Mouse (Mus musculus) midbrain, embryonic 14.5 days (tissue): Measurements from ENCODE around the gene Sobp. TPM values are rescaled to one million over a fixed set of nuclear protein-coding genes. Genes with fewer than 3 reads are reported as not detected.

Experiments used
- ATAC-seq: fragments of 200-750 bp; cut with Nextera tagmentation; 2 replicates; pipeline ENCODE4 v1.8.0; 2017; ENCODE audit warnings: moderate number of reproducible peaks, moderate library complexity; ENCODE audit not compliant: low FRiP score, low TSS enrichment
- DNase-seq: peaks from one replicate; pipeline ENCODE4 v3.0.0-alpha.2; 2015
- H3K27ac ChIP-seq: fragments of 300-500 bp; sonication (generic); replicated peaks from 2 replicates; pipeline ENCODE4 v1.5.1; 2014; ENCODE audit warnings: mild to moderate bottlenecking, low read depth, low read length, moderate library complexity
- H3K27me3 ChIP-seq: fragments of 300-500 bp; sonication (generic); 2 replicates; pipeline ENCODE4 v1.6.1; 2014; ENCODE audit warnings: low read length, control low read depth, mixed read lengths; ENCODE audit not compliant: control insufficient read depth, insufficient read depth
- H3K36me3 ChIP-seq: fragments of 300-500 bp; sonication (generic); 2 replicates; pipeline ENCODE4 v1.6.1; 2014; ENCODE audit warnings: low read length, control low read depth; ENCODE audit not compliant: control insufficient read depth, insufficient read depth
- H3K4me1 ChIP-seq: fragments of 300-500 bp; sonication (generic); 2 replicates; pipeline ENCODE4 v1.6.1; 2014; ENCODE audit warnings: mild to moderate bottlenecking, antibody characterized with exemption, low read length, control low read depth; ENCODE audit not compliant: control insufficient read depth, insufficient read depth
- H3K4me2 ChIP-seq: fragments of 300-500 bp; sonication (generic); 2 replicates; pipeline ENCODE4 v1.6.1; 2014; ENCODE audit warnings: mild to moderate bottlenecking, low read length, moderate library complexity
- H3K4me3 ChIP-seq: fragments of 300-500 bp; sonication (generic); replicated peaks from 2 replicates; pipeline ENCODE4 v1.5.1; 2014; ENCODE audit warnings: low read depth, low read length
- H3K9ac ChIP-seq: fragments of 300-500 bp; sonication (generic); replicated peaks from 2 replicates; pipeline ENCODE4 v1.6.1; 2014; ENCODE audit warnings: mild to moderate bottlenecking, low read length, moderate library complexity
- H3K9me3 ChIP-seq: fragments of 300-500 bp; sonication (generic); 2 replicates; pipeline ENCODE4 v1.6.1; 2016; ENCODE audit warnings: low read length, control low read depth, mixed read lengths; ENCODE audit not compliant: control insufficient read depth
- WGBS: fragments of 180-500 bp; shearing (Covaris S2); extraction: QIAGEN DNeasy Blood & Tissue Kit; methylation state at CpG from one replicate; pipeline ENCODE4 v1.1.7; 2014; 5-methylcytosine and 5-hydroxymethylcytosine counted together
- polyA plus RNA-seq: library from polyadenylated mRNA; unstranded; fragments of >200 nt; fragmentation: Nextera tagmentation; extraction: Ambion mirVana; gene quantifications from 2 replicates; pipeline ENCODE4 v1.2.1, GENCODE M21; 2014

The Sobp gene
- polyA plus RNA-seq, 1 experiment from 2014 or later, result 21.2 TPM

- Histone ChIP-seq H3K27me3 (no peaks in the 10 kb centered on the region), H3K27ac (no peak overlapping the region), H3K9ac (no peak overlapping the region), H3K9me3 (no peaks in the 10 kb centered on the region), H3K4me2 (no peak overlapping the region), H3K4me3 (no peak overlapping the region), H3K4me1 (peaks cover under 1% of the 10 kb centered on the region; the same call in 1 of the 2 replicates), H3K36me3 (0 out of 2 replicates have a peak, but pooled peaks cover 4% of the 10 kb centered on the region)
- 89% methylated on average over 11 of the region's 11 CpGs for WGBS
- ATAC-seq (no peak), DNase-seq (no peak)
Measured at GRCm38 (mm10) chr10:43148456-43148855, 25.9 kb downstream of the Sobp start.

DNA sequence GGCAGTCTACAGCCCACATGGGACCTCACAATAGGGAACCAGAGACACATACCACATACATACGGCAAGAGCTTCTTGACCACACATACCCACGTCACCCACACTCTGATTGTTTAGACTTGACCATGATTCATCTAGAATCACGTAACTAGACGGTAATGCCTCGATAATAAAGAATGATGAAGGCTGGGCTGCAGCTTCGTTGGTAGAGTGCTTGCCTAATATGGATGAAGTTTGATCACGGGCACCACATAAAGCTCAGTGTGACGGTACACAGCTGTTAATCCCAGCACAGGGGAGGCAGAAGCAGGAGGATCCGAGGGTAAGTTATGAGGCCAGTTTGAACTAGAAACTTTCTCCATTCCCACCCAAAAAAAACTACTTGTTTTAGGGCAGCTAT lies 31.2 kb downstream of the Sobp start:
- ATAC-seq (no peak), DNase-seq (no peak)
- Histone ChIP-seq H3K36me3 (no peaks in the 10 kb centered on the region), H3K9me3 (no peaks in the 10 kb centered on the region), H3K4me2 (no peak overlapping the region), H3K4me1 (no peaks in the 10 kb centered on the region), H3K9ac (no peak overlapping the region), H3K4me3 (no peak overlapping the region), H3K27ac (no peak overlapping the region), H3K27me3 (no peaks in the 10 kb centered on the region)
- WGBS, result 95% methylated on average over 9 of the region's 9 CpGs

DNA sequence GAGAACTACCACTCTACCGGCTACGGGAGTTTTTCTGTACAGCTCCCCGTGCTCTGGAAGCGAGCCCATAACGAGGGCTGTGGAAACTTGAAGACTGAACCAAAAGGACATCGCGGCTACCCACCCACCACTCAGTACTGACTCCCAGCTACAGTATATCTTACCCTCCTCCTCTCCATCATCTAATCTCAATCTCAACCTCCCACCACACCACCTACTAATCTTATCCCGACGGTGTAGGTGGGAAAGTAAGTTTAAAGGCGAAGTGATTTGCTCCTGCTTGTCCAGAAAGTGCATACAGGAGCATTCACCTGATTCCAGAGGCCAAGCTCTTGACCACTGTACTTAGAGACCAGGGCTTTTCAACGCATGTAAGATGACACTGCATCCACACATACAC lies 40.3 kb downstream of the Sobp start:
- WGBS, result 94% methylated on average over 11 of the region's 11 CpGs

DNA sequence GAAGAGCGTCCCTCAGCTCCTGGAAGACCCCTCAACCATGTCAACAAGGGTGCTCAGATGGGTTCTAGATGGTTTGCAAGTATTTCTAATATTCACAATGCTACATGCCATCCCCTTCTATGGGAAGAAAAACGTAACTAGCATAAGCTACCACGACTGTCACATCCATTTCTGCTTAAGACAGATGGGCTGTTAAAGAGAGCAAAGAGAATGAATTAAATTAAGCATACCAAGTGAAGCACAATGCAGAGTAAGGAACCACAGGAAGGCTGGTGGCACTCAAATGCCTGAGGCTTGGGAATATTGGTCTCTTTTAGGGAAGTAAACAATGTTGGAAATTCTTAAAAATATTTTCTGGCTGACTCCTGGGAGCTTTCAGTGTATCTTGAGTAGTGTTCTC lies 45.6 kb downstream of the Sobp start:
- Histone ChIP-seq H3K4me2 (no peak overlapping the region), H3K36me3 (peaks cover 18% of the 10 kb centered on the region), H3K4me1 (peaks cover 14% of the 10 kb centered on the region; the same call in 1 of the 2 replicates), H3K9me3 (no peaks in the 10 kb centered on the region), H3K27me3 (no peaks in the 10 kb centered on the region), H3K4me3 (no peak overlapping the region), H3K9ac (no peak overlapping the region), H3K27ac (no peak overlapping the region)
- WGBS, result 57% methylated on average over 3 of the region's 3 CpGs
- ATAC-seq (no peak), DNase-seq (no peak)

More for the DNA sequence above, 40.3 kb downstream of the Sobp start:
- Histone ChIP-seq H3K4me3 (no peak overlapping the region), H3K9me3 (0 out of 2 replicates have a peak, but pooled peaks cover 4% of the 10 kb centered on the region), H3K9ac (no peak overlapping the region), H3K27me3 (no peaks in the 10 kb centered on the region), H3K4me1 (0 out of 2 replicates have a peak, but pooled peaks cover 3% of the 10 kb centered on the region), H3K36me3 (peaks cover 9% of the 10 kb centered on the region), H3K4me2 (no peak overlapping the region), H3K27ac (no peak overlapping the region)
- ATAC-seq (no peak), DNase-seq (no peak)

DNA sequence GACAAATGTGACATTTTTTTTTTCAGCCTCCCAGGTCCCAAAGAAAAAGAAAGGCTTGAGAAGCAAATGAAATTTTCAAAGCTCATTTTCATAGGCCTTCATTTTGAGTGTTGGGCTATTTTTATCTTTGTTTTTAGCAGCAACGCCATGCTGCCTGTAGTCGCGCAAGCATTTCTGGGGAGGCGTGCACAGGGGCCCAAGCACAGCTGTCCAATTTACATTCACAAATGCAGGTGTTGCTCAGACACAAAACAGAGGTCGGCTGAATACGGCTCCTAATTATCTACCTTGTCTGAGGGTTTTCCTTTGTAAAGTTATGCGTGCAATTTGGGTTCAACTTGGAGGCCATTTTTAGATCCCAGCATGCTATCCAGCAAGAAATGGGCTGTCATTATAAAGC lies 49.8 kb downstream of the Sobp start:
- Histone ChIP-seq H3K4me2 (no peak overlapping the region), H3K4me3 (no peak overlapping the region), H3K9ac (no peak overlapping the region), H3K36me3 (peaks cover 17% of the 10 kb centered on the region), H3K27ac (no peak overlapping the region), H3K9me3 (no peaks in the 10 kb centered on the region), H3K4me1 (peaks cover 14% of the 10 kb centered on the region; the same call in 1 of the 2 replicates), H3K27me3 (no peaks in the 10 kb centered on the region)
- 80% methylated on average over 7 of the region's 7 CpGs for WGBS
- no peak for DNase-seq
- ATAC-seq, result no peak

DNA sequence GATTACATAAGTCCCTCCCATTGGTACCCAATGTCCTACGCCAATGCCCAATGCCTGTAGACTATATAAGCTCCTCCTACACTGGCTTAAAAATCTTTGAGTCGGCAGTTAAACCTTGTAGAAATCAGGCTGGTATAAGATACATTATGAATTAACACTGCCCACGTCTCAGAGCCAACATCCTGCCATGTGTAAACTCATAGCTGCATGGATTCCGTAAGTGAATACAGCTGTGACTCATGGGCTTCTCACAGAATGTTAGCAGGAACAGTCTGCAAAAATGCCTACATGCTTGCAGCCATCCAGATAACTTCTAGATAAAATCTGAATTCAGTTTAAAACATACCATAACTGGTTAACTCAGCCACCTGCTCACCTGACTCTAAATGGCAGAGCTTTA lies 50.2 kb downstream of the Sobp start:
- no peak for ATAC-seq
- Histone ChIP-seq H3K4me1 (peaks cover 14% of the 10 kb centered on the region; the same call in 1 of the 2 replicates), H3K36me3 (peaks cover 16% of the 10 kb centered on the region)

DNA sequence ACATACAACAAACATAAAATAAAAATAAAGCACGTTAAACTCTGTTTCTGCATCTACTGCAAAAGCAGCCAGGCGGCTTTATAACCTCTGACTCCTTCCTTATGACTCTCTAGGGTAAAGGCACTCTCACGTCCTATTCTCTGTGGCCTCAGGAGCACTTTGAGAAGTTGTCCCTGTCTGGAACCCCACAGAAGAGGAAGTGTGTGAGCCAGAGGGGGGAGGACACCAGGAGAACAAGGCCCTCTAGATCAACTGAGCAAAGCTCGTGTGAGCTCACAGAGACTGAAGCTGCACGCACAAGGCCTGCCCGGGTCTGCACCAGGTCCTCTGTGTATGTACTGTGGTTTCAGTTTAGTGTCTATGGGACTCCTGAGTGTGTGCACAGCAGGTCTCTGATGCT lies 50.9 kb downstream of the Sobp start:
- Histone ChIP-seq H3K9me3 (no peaks in the 10 kb centered on the region), H3K27me3 (no peaks in the 10 kb centered on the region), H3K4me2 (no peak overlapping the region), H3K36me3 (peaks cover 16% of the 10 kb centered on the region), H3K4me1 (peaks cover 11% of the 10 kb centered on the region; the same call in 1 of the 2 replicates), H3K9ac (no peak overlapping the region), H3K27ac (no peak overlapping the region), H3K4me3 (no peak overlapping the region)
- ATAC-seq, result no peak
- DNase-seq, result no peak
- 91% methylated on average over 6 of the region's 6 CpGs for WGBS

More for the DNA sequence above, 50.2 kb downstream of the Sobp start:
- WGBS, result 90% methylated on average over 4 of the region's 4 CpGs
- Histone ChIP-seq H3K9ac (no peak overlapping the region), H3K4me3 (no peak overlapping the region), H3K9me3 (no peaks in the 10 kb centered on the region), H3K27me3 (no peaks in the 10 kb centered on the region), H3K4me2 (no peak overlapping the region), H3K27ac (no peak overlapping the region)
- DNase-seq, result no peak

GRCm38 (mm10) chr10:43120688-43121450 lies 53.5 kb downstream of the Sobp start:
- no peak overlapping the region for H3K4me2 ChIP-seq
- no peaks in the 10 kb centered on the region for H3K27me3 ChIP-seq
- no peak overlapping the region for H3K4me3 ChIP-seq
- WGBS, result 37% methylated on average over 8 of the region's 8 CpGs
- 0 out of 2 replicates have a peak, but pooled peaks cover 7% of the 10 kb centered on the region for H3K4me1 ChIP-seq
- H3K9ac ChIP-seq, result no peak overlapping the region
- H3K27ac ChIP-seq, result 0 out of 2 replicates have a peak overlapping the region, but pooled peaks have one; percentile 55
- no peak for ATAC-seq
- H3K36me3 ChIP-seq, result 0 out of 2 replicates have a peak, but pooled peaks cover 3% of the 10 kb centered on the region
- DNase-seq, result no peak
- no peaks in the 10 kb centered on the region for H3K9me3 ChIP-seq
